Mouse (Mus musculus) kidney, postnatal 25 days (tissue): Measurements from ENCODE around the gene Lrrn3.
A peak's percentile ranks its signal among the peaks of the same experiment; 100 is the strongest.

Source experiments
- DNase-seq, 2 experiments: peaks; one replicate each; pipeline ENCODE4 v3.0.0; 2021; ENCODE audit warnings: mixed read lengths in 2 of 2

The Lrrn3 gene

GRCm38 (mm10) chr12:41486331-41486730, at the start of gene Lrrn3:
Lrrn3 (minus strand) TSS chr12:41486431.
- no peak for DNase-seq

DNA sequence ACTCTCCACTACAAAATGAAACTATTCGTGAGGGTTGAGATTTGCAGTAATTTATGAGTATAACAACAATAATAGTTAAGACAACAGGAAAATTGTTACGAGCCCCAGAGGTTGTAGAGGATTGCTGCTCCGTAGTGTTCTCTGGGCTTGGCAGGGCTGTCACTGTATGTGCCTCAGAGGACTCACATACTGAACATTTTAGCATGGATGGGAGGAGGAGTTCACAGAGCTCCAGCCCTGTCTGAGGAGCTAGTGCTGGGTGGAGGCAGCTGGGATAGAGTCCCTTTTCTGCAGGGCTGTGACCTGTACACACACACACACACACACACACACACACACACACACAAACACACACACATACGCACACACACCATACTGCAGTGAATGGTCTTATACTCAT, 42.2 kb upstream of the Lrrn3 start:
- DNase-seq = no peak

DNA sequence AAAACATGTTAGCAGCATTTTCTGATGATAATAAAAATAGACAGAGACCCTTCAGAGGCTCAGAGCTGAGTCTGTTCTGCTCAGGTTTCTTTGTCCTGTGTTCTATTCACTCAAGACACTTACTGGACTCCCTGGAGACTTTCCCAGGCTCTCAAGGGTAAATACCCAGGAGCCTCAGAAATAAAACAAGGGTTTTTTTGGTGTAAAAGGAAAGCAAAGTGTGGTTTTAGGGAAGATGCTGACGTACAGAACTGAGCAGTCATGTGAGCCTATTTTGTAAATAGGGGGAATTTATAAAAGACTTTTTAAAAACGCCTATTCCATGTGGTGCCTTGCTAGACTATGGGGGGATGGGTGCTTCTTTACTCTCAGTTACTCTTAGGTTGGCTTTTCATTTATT, 40.5 kb upstream of the Lrrn3 start:
- no peak for DNase-seq

- DNase-seq = no peak
These were observed 35.4 kb upstream of the Lrrn3 start for GRCm38 (mm10) chr12:41521671-41522070.

- no peak for DNase-seq
These were observed 34.1 kb upstream of the Lrrn3 start for GRCm38 (mm10) chr12:41520326-41520725.

- no peak for DNase-seq
These were observed 32.7 kb upstream of the Lrrn3 start for GRCm38 (mm10) chr12:41518897-41519296.

GRCm38 (mm10) chr12:41510588-41510987, 24.4 kb upstream of the Lrrn3 start:
- no peak for DNase-seq

- DNase-seq = no peak
These were observed 22.4 kb upstream of the Lrrn3 start for GRCm38 (mm10) chr12:41508610-41509009.

GRCm38 (mm10) chr12:41500049-41500820, 14.0 kb upstream of the Lrrn3 start:
- DNase-seq = no peak

DNA sequence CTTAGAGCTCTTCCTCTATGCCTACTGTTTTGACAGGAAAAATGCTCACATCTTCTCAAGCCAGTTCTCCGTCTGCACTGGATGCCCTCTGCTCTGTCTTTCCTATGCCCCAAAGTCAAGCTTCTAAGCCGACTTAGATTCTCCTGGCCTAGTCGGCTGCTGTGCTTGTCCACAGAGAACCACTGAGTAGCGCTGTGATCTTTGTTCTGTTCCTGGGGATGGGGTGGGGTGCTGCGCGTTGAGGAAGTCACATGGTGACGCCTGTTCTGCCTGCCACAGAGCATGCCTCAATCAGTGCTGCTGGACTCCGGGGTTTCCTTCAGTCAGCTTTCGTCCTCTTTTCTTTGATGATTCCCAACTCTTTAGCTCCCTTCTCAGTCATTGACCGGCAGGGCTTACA, 8.4 kb upstream of the Lrrn3 start:
- peak in 1 of 2 experiments; percentile 27 for DNase-seq

GRCm38 (mm10) chr12:41487005-41487404, 774 bp upstream of the Lrrn3 start:
- DNase-seq = no peak

DNA sequence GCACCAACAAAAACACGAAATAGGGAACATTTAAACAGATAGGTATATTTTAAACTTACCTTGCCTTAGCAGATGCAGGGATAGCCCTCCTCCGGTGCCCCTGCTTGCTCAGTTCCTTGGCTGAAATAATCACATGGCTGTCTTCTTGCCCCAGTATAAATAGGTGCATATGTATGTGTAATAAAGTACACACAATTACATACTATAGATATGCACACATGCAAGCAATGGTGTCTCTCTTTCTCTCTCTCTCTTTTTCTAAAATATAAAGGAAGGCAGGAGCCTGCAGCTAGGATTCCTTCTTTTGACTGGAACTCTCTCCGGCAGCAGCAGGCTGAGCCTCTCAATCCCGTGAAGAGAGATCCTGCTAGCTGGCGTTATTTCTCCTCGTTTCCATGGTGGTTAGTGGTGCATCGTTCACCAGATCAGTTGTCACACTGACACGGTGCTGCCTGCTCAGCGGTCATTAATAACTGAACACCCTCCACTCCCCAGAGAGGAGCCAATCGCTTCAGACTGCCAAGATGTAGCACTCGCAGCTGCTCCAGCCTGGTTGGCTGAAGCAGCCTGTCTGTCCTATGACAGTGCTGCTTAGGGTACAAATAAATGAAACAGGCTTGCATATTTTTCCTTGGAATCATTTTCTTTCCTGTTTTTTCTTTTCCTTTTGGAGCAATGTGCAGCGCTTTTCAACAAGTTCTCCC, 567 bp downstream of the Lrrn3 start:
- peak; percentile 24 to 61 for DNase-seq

GRCm38 (mm10) chr12:41484689-41485511, 1.3 kb downstream of the Lrrn3 start:
- DNase-seq = no peak

DNA sequence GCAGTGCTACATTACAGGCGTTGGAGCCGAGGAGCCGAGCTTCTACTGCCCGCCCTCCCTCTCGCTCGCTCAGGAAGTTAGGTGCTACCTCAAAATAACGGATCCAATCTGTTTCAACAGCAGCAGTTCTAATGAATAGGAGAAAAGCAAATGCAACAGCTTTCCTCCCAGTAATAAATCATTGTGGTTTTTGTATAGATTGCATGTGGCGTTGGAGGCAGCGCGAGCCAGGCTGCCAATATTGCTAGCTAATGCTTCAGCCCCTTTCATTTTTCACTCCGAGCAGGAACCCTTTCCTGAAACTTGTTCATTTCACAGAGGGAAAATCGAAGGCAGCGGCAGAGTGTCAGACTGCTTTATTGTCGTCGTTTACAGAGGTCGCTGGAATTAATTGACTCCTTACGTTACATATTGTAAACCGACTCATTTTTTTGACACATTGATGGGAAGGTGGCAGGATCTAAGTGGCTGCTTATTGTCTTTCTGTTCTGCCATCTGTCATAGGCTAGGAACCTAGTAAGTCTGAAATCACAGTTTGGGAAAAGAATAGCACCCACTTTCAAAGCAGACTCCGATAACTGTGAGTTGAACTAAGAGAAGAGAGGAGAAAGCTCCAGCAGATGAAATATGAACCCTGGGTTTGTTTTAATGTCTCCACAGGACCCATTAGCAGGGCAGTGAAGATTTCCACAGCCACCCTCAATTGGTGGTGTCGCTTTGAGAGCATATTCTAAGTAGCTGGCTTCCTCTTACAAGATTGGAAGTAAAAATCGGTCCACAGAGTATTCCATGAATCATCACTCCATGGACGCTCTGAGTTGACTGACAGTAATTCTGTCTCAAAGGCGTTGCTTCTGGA, 2.4 kb downstream of the Lrrn3 start:
- no peak for DNase-seq

DNA sequence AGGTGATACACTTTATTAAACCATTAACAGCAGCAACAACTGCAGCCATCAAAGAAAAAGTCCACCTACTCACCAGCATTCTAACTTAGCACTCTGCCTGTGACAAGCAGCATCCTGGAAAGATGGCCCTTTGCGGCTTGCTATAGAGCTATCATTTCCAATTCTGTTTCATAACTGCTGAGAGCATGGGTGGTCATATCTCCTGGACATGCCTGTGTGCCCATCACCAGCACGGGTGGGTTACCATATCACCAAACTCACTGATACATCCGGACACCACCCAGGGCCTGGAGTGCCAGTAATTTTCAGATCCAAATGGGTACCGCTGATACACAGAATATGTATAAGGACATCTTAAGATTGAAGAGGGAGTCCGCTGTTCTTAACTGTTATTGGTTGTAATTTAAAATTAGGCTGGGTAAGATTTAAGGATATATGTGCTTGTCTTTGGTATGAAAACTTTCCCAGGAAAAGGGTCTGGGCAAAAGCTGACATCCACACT, 3.1 kb downstream of the Lrrn3 start:
- DNase-seq = no peak

DNA sequence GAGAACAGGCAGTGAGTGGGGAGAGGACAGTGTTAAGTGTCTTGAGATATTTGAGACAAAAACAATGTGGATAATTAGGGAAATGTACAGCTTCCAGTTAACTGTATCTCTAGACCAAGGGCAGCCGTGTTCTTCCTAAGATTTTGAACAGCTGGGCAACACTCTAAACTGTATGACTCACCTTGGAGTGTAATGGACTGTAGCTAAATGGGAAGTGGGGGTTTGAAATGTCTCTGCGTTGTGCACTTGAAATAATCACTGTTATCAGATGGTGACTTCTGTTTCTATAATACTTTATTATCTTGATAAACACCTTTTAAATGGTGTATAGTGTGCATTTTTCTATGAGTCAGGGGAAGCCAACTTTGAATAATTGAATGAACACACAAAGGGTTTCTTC, 4.7 kb downstream of the Lrrn3 start:
- no peak for DNase-seq

DNA sequence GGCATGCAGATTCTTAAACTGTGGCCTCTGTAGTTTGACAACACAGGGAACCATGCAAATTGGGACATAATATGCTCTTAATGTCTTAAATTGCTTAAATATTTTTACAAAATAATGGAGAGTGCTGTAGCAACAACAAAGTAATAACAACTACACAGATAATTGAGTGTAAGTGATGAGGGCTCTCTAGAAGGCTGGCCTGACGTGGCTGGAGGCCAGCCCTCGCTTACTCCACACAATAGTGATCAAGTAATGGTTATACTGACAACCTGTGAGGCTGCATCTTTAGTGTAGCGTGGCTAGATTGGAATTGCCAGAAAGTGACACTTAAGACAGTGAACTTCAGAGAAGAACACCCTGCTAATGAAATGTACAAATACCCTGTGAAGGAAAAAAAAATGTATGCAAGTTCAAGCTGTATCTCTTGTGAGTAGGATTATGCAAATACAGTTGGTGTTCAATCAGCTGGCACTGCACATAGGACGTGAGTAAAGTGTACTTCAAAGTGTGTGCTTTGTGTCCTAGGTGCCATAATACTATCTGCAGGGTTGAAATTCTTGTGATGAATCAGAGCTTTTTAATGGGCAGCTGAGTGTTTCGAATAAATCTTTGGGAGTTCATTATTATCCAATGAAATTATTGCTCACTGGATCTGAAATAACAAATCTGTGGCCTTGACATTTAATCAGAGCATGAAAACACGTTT, 17.0 kb downstream of the Lrrn3 start:
- no peak for DNase-seq

- DNase-seq = no peak
These were observed 17.7 kb downstream of the Lrrn3 start for GRCm38 (mm10) chr12:41468374-41468991.

GRCm38 (mm10) chr12:41438446-41438845, 47.8 kb downstream of the Lrrn3 start:
- DNase-seq = peak; percentile 58 to 65

GRCm38 (mm10) chr12:41436206-41436985, 49.8 kb downstream of the Lrrn3 start:
- no peak for DNase-seq
